Mouse (Mus musculus) kidney, adult 2 months (tissue): ENCODE data around the gene Lrp5.

Experiments used
- CTCF ChIP-seq: fragments of 200-500 bp; conservative IDR thresholded peaks from 2 replicates; pipeline ENCODE4 v1.5.1; 2011; ENCODE audit warnings: low read depth, mild to moderate bottlenecking, control low read depth, low read length, moderate library complexity, mixed read lengths; ENCODE audit not compliant: insufficient read depth, insufficient read length
- POLR2A ChIP-seq: fragments of 200-500 bp; IDR thresholded peaks from one replicate; pipeline ENCODE4 v1.6.1; 2011; ENCODE audit warnings: low read depth, low read length, control low read depth

GRCm38 (mm10) chr19:3651989-3652388 is 34.4 kb downstream of the Lrp5 start:
- TF ChIP-seq CTCF: no peak
- no peak for TF ChIP-seq POLR2A
